ENCODE assay signal across 9 mouse cellular contexts in the genomic region with DNA sequence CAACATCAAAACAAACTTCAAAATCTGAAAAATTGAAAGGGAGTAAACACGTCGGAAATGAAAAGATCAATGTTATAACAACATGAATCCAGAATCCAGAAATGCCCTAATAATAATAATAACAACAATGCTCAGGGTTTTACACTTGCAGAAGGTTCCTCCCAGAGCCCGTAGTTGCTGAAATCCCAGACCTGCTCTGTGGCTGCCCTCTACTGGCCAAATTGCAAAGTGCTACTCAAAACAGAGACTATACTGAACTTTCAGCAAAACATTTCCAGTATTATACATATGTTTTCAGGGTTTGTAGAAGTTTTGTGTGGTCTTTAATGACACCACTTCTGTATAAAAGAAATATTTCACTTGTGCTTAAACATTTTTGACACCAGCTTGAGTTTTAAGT.
DNase-seq lines count a peak whose midpoint lies in the region; ATAC-seq and TF ChIP-seq lines count a peak whose summit lies in the region.
"Had no signal": no experiment of that assay in that cellular context is flagged by ENCODE, and none has a peak within 500 bp of the region (broad histone marks: within the 10 kb centered on the region; RNA-seq: fewer than 3 reads in every experiment).

No protein-coding gene starts in this region.

- peak; percentile 94 for TF ChIP-seq CTCF in kidney, postnatal 0 days (IDR thresholded peaks at IDR 0.05; ENCODE audit: low read depth)
- peak; percentile 80 for TF ChIP-seq CTCF in liver, postnatal 0 days (IDR thresholded peaks at IDR 0.05; ENCODE audit: low read depth)

- H3K27ac ChIP-seq in forebrain, embryonic 15.5 days (replicated peaks), result no peak overlapping the region
- no peak overlapping the region for H3K27ac ChIP-seq in kidney, postnatal 0 days
- no peak overlapping the region for H3K27ac ChIP-seq in liver, postnatal 0 days (ENCODE audit: low read depth)

- H3K27me3 ChIP-seq in forebrain, embryonic 15.5 days, result no peaks in the 10 kb centered on the region
- no peaks in the 10 kb centered on the region for H3K27me3 ChIP-seq in kidney, postnatal 0 days (ENCODE audit: insufficient read depth, low read length)
- H3K27me3 ChIP-seq in liver, postnatal 0 days (ENCODE audit: insufficient read depth, low read length), result no peaks in the 10 kb centered on the region

- no peaks in the 10 kb centered on the region for H3K4me1 ChIP-seq in forebrain, embryonic 15.5 days
- H3K4me1 ChIP-seq in kidney, postnatal 0 days (replicated peaks; ENCODE audit: insufficient read depth, low read length), result no peaks in the 10 kb centered on the region
- H3K4me1 ChIP-seq in liver, postnatal 0 days (ENCODE audit: insufficient read depth), result no peaks in the 10 kb centered on the region

- H3K9me3 ChIP-seq in forebrain, embryonic 15.5 days, result no peaks in the 10 kb centered on the region
- no peaks in the 10 kb centered on the region for H3K9me3 ChIP-seq in kidney, postnatal 0 days (replicated peaks; ENCODE audit: low read length)
- no peaks in the 10 kb centered on the region for H3K9me3 ChIP-seq in liver, postnatal 0 days (ENCODE audit: low read length)

- H3K9ac ChIP-seq in forebrain, embryonic 15.5 days (replicated peaks), result no peak overlapping the region
- H3K9ac ChIP-seq in kidney, postnatal 0 days (ENCODE audit: low read depth, low read length), result no peak overlapping the region
- no peak overlapping the region for H3K9ac ChIP-seq in liver, postnatal 0 days (replicated peaks)

- no peak overlapping the region for H3K4me3 ChIP-seq in forebrain, embryonic 15.5 days
- no peak overlapping the region for H3K4me3 ChIP-seq in kidney, postnatal 0 days (replicated peaks; ENCODE audit: low read depth, low read length)
- H3K4me3 ChIP-seq in liver, postnatal 0 days (ENCODE audit: low read depth, low read length), result no peak overlapping the region
- H3K4me3 ChIP-seq: erythroblast, embryonic 14.5 days had no signal

- H3K4me2 ChIP-seq in forebrain, embryonic 15.5 days (replicated peaks), result no peak overlapping the region
- no peak overlapping the region for H3K4me2 ChIP-seq in kidney, postnatal 0 days (ENCODE audit: low read length)
- no peak overlapping the region for H3K4me2 ChIP-seq in liver, postnatal 0 days (ENCODE audit: low read depth, low read length)

- TF ChIP-seq EP300 in liver, postnatal 0 days (IDR thresholded peaks at IDR 0.05; ENCODE audit: low read depth), result no peak

- ATAC-seq in cerebellum, adult (ENCODE audit: insufficient number of reproducible peaks, low FRiP score, low TSS enrichment), result peak; percentile 66
- ATAC-seq in forebrain, embryonic 15.5 days (replicated peaks), result peak; percentile 78
- ATAC-seq in kidney, postnatal 0 days (replicated peaks; ENCODE audit: low FRiP score, low read depth), result no peak
- ATAC-seq in liver, postnatal 0 days, result no peak
- 0 out of 2 replicates have a peak, but pooled peaks have one; percentile 41 for ATAC-seq in neutrophil, adult 5-6 weeks (ENCODE audit: extremely low read depth, insufficient number of reproducible peaks, low FRiP score, poor library complexity, severe bottlenecking)

- peak; percentile 27 for DNase-seq in ovary, postnatal 10 days (ENCODE audit: low spot score)
- DNase-seq in ovary, adult 18-20 months (ENCODE audit: low spot score), result no peak
- DNase-seq in kidney, postnatal 0 days (ENCODE audit: low spot score), result peak; percentile 71
- DNase-seq in liver, postnatal 0 days, result peak; percentile 50
- DNase-seq in urinary bladder, postnatal 25 days (ENCODE audit: low spot score), result peak; percentile 59

- H3K36me3 ChIP-seq in forebrain, embryonic 15.5 days, result no peaks in the 10 kb centered on the region
- H3K36me3 ChIP-seq in kidney, postnatal 0 days (ENCODE audit: insufficient read depth, low read length), result no peaks in the 10 kb centered on the region
- no peaks in the 10 kb centered on the region for H3K36me3 ChIP-seq in liver, postnatal 0 days (replicated peaks; ENCODE audit: insufficient read depth, low read length)

- 8% methylated on average over 3 of the region's 3 CpGs for WGBS in forebrain, embryonic 15.5 days
- 3% methylated on average over 3 of the region's 3 CpGs for WGBS in kidney, postnatal 0 days
- 4% methylated on average over 3 of the region's 3 CpGs for WGBS in liver, postnatal 0 days (ENCODE audit: insufficient replicate concordance)

Comparison
In these comparisons a context has a peak if more than half of its experiments do, and no peak if none do; other contexts are left out.
1. ATAC-seq: peak in cerebellum, adult (single experiment), forebrain, embryonic 15.5 days (single experiment) and neutrophil, adult 5-6 weeks (single experiment); none in kidney, postnatal 0 days (single experiment) and liver, postnatal 0 days (single experiment).